Mouse (Mus musculus): ENCODE data around the gene Clstn1.

DNA sequence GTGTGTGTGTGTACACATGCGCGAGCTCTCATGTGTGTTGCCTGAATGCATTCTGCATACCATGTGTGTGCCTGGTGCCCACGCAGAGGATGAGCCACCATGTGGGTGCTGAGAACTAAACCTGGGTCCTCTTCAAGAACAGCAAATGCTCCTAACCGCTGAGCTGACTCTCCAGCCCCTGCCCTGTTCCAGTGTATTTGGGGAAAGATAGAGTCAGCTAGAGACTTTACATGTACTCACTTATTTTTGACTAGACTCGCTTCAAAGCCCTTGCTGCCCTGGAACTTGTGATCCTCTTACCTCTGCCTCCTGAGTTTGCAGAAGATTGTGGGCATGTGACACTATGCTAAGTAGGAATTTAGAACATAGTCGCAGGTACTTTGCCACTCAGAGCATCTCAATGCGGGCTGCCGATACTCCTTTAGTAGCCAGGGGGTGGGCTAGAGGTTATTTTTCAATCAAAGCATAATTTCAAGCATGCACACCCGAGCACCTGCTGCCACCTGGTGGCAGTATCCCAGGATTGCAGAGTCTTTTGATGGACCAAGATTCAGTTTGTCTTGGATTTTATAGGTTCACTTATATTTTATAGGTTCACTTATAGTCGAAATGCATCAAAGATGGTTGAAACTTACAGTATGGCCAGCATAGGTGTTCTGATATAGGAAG lies 25.2 kb downstream of the Clstn1 start:
- TF ChIP-seq POLR2A (IDR thresholded peaks at IDR 0.05; ENCODE audit: borderline replicate concordance, low read depth, low read length) (no peak), CTCF (IDR thresholded peaks at IDR 0.05; ENCODE audit: low read depth, low read length) (peak; percentile 92)
